Mouse (Mus musculus) heart, embryonic 16.5 days (tissue): ENCODE measurements around the gene Smox. TPM values are rescaled to one million over a fixed set of nuclear protein-coding genes. Genes with fewer than 3 reads are reported as not detected.
A peak's percentile ranks its signal among the peaks of the same experiment; 100 is the strongest.

ENCODE experiments used
- ATAC-seq: fragments of 200-750 bp; cut with Nextera tagmentation; replicated peaks from 2 replicates; pipeline ENCODE4 v1.8.0; 2017; ENCODE audit warnings: moderate number of reproducible peaks; ENCODE audit not compliant: insufficient read depth, low FRiP score; ENCODE audit errors: extremely low read depth
- H3K27ac ChIP-seq: fragments of 300-500 bp; sonication (generic); 2 replicates; pipeline ENCODE4 v1.5.1; 2014; ENCODE audit warnings: mild to moderate bottlenecking, low read length, control low read depth, moderate library complexity
- H3K27me3 ChIP-seq: fragments of 300-500 bp; sonication (generic); 2 replicates; pipeline ENCODE4 v1.6.1; 2014; ENCODE audit warnings: low read length, mixed read lengths; ENCODE audit not compliant: control insufficient read depth, insufficient read depth
- H3K36me3 ChIP-seq: fragments of 300-500 bp; sonication (generic); 2 replicates; pipeline ENCODE4 v1.6.1; 2014; ENCODE audit not compliant: control insufficient read depth, insufficient read depth
- H3K4me1 ChIP-seq: fragments of 300-500 bp; sonication (generic); 2 replicates; pipeline ENCODE4 v1.6.1; 2014; ENCODE audit warnings: low read length, mixed read lengths; ENCODE audit not compliant: control insufficient read depth, insufficient read depth
- H3K4me2 ChIP-seq: fragments of 300-500 bp; sonication (generic); 2 replicates; pipeline ENCODE4 v1.6.1; 2014; ENCODE audit warnings: low read depth, mild to moderate bottlenecking, control low read depth, low read length
- H3K4me3 ChIP-seq: fragments of 300-500 bp; sonication (generic); 2 replicates; pipeline ENCODE4 v1.5.1; 2014; ENCODE audit warnings: mild to moderate bottlenecking, control low read depth, low read length
- H3K9ac ChIP-seq: fragments of 300-500 bp; sonication (generic); 2 replicates; pipeline ENCODE4 v1.6.1; 2014; ENCODE audit warnings: low read length, control low read depth
- H3K9me3 ChIP-seq: fragments of 300-500 bp; sonication (generic); replicated peaks from 2 replicates; pipeline ENCODE4 v1.6.1; 2016; ENCODE audit warnings: low read length; ENCODE audit not compliant: control insufficient read depth
- WGBS: fragments of 180-500 bp; shearing (Covaris S2); extraction: QIAGEN DNeasy Blood & Tissue Kit; methylation state at CpG from one replicate; pipeline ENCODE4 v1.1.7; 2014; 5-methylcytosine and 5-hydroxymethylcytosine counted together
- polyA plus RNA-seq: library from polyadenylated mRNA; unstranded; fragments of >200 nt; fragmentation: Nextera tagmentation; extraction: Ambion mirVana; gene quantifications from 2 replicates; pipeline ENCODE4 v1.2.1, GENCODE M21; 2015

Smox gene
- polyA plus RNA-seq, 1 experiment from 2014 or later, result 32.7 TPM

- 23% methylated on average over 2 of the region's 2 CpGs for WGBS
- Histone ChIP-seq H3K4me1 (peaks cover 32% of the 10 kb centered on the region), H3K9ac (no peak overlapping the region; the same call in 1 of the 2 replicates)
These were observed 22.2 kb downstream of the Smox start for GRCm38 (mm10) chr2:131513477-131513876.

GRCm38 (mm10) chr2:131514055-131514621 is 22.8 kb downstream of the Smox start:
- peaks cover 31% of the 10 kb centered on the region for H3K4me1 ChIP-seq
- H3K4me2 ChIP-seq, result peak overlapping the region; percentile 54

More at GRCm38 (mm10) chr2:131513477-131513876, 22.2 kb downstream of the Smox start:
- no peak for ATAC-seq
- H3K4me2 ChIP-seq, result no peak overlapping the region
- H3K36me3 ChIP-seq, result no peaks in the 10 kb centered on the region
- H3K27me3 ChIP-seq, result no peaks in the 10 kb centered on the region
- no peaks in the 10 kb centered on the region for H3K9me3 ChIP-seq
- H3K27ac ChIP-seq, result peak overlapping the region; percentile 75
- H3K4me3 ChIP-seq, result no peak overlapping the region

GRCm38 (mm10) chr2:131517550-131517949 is 26.3 kb downstream of the Smox start:
- WGBS, result 83% methylated on average over 4 of the region's 4 CpGs
- H3K4me1 ChIP-seq, result peaks cover 21% of the 10 kb centered on the region

More at GRCm38 (mm10) chr2:131514055-131514621, 22.8 kb downstream of the Smox start:
- 60% methylated on average over 4 of the region's 4 CpGs for WGBS
- no peaks in the 10 kb centered on the region for H3K36me3 ChIP-seq
- no peaks in the 10 kb centered on the region for H3K27me3 ChIP-seq
- ATAC-seq, result peak; percentile 37
- H3K9ac ChIP-seq, result peak overlapping the region; percentile 39; the same call in 1 of the 2 replicates
- H3K4me3 ChIP-seq, result peak overlapping the region; percentile 22; the same call in 1 of the 2 replicates
- no peaks in the 10 kb centered on the region for H3K9me3 ChIP-seq
- peak overlapping the region; percentile 75 for H3K27ac ChIP-seq

GRCm38 (mm10) chr2:131518790-131519189 is 27.5 kb downstream of the Smox start:
- Histone ChIP-seq H3K27ac (no peak overlapping the region), H3K4me2 (no peak overlapping the region), H3K36me3 (peaks cover 8% of the 10 kb centered on the region; the same call in 1 of the 2 replicates), H3K4me1 (peaks cover 14% of the 10 kb centered on the region), H3K9ac (no peak overlapping the region), H3K27me3 (no peaks in the 10 kb centered on the region), H3K9me3 (no peaks in the 10 kb centered on the region), H3K4me3 (no peak overlapping the region)
- whole genome bisulfite sequencing, result 7% methylated on average over 3 of the region's 3 CpGs
- ATAC-seq, result no peak; the same call in 1 of the 2 replicates

More at GRCm38 (mm10) chr2:131517550-131517949, 26.3 kb downstream of the Smox start:
- H3K9ac ChIP-seq, result no peak overlapping the region
- no peaks in the 10 kb centered on the region for H3K27me3 ChIP-seq
- H3K4me2 ChIP-seq, result no peak overlapping the region
- ATAC-seq, result no peak
- H3K36me3 ChIP-seq, result peaks cover 8% of the 10 kb centered on the region; the same call in 1 of the 2 replicates
- no peak overlapping the region for H3K27ac ChIP-seq
- no peak overlapping the region for H3K4me3 ChIP-seq
- no peaks in the 10 kb centered on the region for H3K9me3 ChIP-seq

- Histone ChIP-seq H3K9me3 (no peaks in the 10 kb centered on the region), H3K4me3 (no peak overlapping the region), H3K36me3 (peaks cover 13% of the 10 kb centered on the region; the same call in 1 of the 2 replicates), H3K27me3 (no peaks in the 10 kb centered on the region), H3K9ac (no peak overlapping the region), H3K4me2 (no peak overlapping the region), H3K27ac (no peak overlapping the region), H3K4me1 (0 out of 2 replicates have a peak, but pooled peaks cover 5% of the 10 kb centered on the region)
- 95% methylated on average over 19 of the region's 19 CpGs for WGBS
- no peak for ATAC-seq
These were observed 29.4 kb downstream of the Smox start for GRCm38 (mm10) chr2:131520743-131521142.

GRCm38 (mm10) chr2:131527061-131527460 is 35.8 kb downstream of the Smox start:
- no peak overlapping the region for H3K4me3 ChIP-seq
- H3K4me2 ChIP-seq, result no peak overlapping the region
- H3K4me1 ChIP-seq, result no peaks in the 10 kb centered on the region
- H3K36me3 ChIP-seq, result peaks cover 5% of the 10 kb centered on the region; the same call in 1 of the 2 replicates
- WGBS, result 53% methylated on average over 3 of the region's 3 CpGs
- H3K27me3 ChIP-seq, result no peaks in the 10 kb centered on the region
- no peak overlapping the region for H3K27ac ChIP-seq
- no peak for ATAC-seq
- no peak overlapping the region for H3K9ac ChIP-seq
- H3K9me3 ChIP-seq, result no peaks in the 10 kb centered on the region

GRCm38 (mm10) chr2:131529898-131530622 is 38.8 kb downstream of the Smox start:
- ATAC-seq, result 0 out of 2 replicates have a peak, but pooled peaks have one; percentile 47
- WGBS, result 30% methylated on average over 11 of the region's 11 CpGs
- Histone ChIP-seq H3K27ac (no peak overlapping the region), H3K27me3 (no peaks in the 10 kb centered on the region), H3K36me3 (0 out of 2 replicates have a peak, but pooled peaks cover under 1% of the 10 kb centered on the region), H3K4me2 (no peak overlapping the region), H3K4me1 (no peaks in the 10 kb centered on the region), H3K9me3 (no peaks in the 10 kb centered on the region), H3K4me3 (no peak overlapping the region), H3K9ac (no peak overlapping the region)

- Histone ChIP-seq H3K27me3 (no peaks in the 10 kb centered on the region), H3K4me1 (no peaks in the 10 kb centered on the region), H3K36me3 (no peaks in the 10 kb centered on the region), H3K9me3 (no peaks in the 10 kb centered on the region), H3K4me2 (no peak overlapping the region), H3K27ac (no peak overlapping the region), H3K9ac (no peak overlapping the region), H3K4me3 (no peak overlapping the region)
- 18% methylated on average over 9 of the region's 9 CpGs for WGBS
- no peak for ATAC-seq
These were observed 39.3 kb downstream of the Smox start for GRCm38 (mm10) chr2:131530623-131531008.

- Histone ChIP-seq H3K9ac (no peak overlapping the region), H3K27ac (no peak overlapping the region), H3K27me3 (no peaks in the 10 kb centered on the region), H3K36me3 (no peaks in the 10 kb centered on the region), H3K4me2 (no peak overlapping the region), H3K4me1 (no peaks in the 10 kb centered on the region), H3K9me3 (no peaks in the 10 kb centered on the region), H3K4me3 (no peak overlapping the region)
- WGBS, result 79% methylated on average over 7 of the region's 7 CpGs
- no peak for ATAC-seq
These were observed 40.0 kb downstream of the Smox start for GRCm38 (mm10) chr2:131531271-131531670.
